Mouse (Mus musculus) liver, postnatal 0 days (tissue): ENCODE measurements around the gene Fbxl21.

ENCODE experiments used
- CTCF ChIP-seq: sonication (generic); IDR thresholded peaks from 2 replicates; pipeline ENCODE4 v1.5.1; 2016; ENCODE audit warnings: antibody characterized with exemption, low read depth
- EP300 ChIP-seq: IDR thresholded peaks from 2 replicates; pipeline ENCODE4 v1.6.1; 2016; ENCODE audit warnings: antibody characterized with exemption, low read depth, mild to moderate bottlenecking

DNA sequence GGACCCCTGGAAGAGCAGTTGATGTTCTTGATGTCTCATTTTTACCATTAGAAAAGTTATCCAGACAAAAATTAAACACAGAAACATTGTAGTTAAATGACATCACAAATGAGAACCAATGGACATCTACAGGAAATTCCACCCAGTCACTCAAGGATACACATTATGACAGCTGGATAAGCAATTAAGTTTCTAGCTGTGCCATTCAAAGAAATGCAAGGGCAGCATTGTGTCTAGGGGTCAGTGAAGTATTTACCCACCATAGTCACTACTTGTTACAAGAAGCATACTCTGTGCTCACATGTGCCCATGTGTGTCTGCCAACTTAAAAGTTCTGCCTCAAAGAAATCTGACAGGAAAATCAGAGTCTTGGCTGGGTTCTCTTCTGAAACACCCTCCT lies 8.7 kb upstream of the Fbxl21 start:
- TF ChIP-seq CTCF (no peak), EP300 (no peak)
